Mouse (Mus musculus): ENCODE results near the gene Wbp1l. TPM values are rescaled to one million over a fixed set of nuclear protein-coding genes. Genes with fewer than 3 reads are reported as not detected.

The Wbp1l gene
- total and polyA plus RNA-seq, 3 experiments: 52.9 to 70.0 TPM; not detected in 1

DNA sequence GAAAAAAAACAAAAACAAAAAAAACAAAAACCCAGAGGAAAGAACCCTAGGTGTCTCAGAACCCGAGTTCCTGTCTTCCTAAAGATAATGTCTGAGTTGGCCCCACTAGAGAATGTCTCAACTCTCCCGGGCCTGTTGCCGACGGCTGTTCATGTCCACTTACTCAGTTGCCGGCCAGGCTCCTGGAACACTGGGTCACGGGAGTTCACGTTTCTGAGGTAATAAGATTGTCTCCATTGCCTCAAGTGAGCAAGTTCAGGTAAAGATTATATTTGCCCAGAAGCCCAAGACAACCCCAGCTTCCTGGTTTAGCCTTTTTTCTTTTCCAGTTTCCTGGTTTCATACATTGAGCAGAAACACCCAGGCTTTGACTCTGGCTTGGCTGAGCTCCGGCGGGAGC, 60.0 kb downstream of the Wbp1l start:
- no peaks in the 10 kb centered on the region for H3K79me2 ChIP-seq (ENCODE audit: control insufficient read depth, insufficient read depth, low read length, poor library complexity)
- no peak overlapping the region for H3K4me3 ChIP-seq (ENCODE audit: control insufficient read depth in 1 of 2, insufficient read depth in 1 of 2, low read depth in 2 of 2, low read length in 2 of 2)
- H3K27ac ChIP-seq (ENCODE audit: control insufficient read depth, low read depth, low read length): no peak overlapping the region
- peaks cover 0 to 2% of the 10 kb centered on the region in 2 experiments; a peak in 1 of 4 replicates for H3K4me1 ChIP-seq (ENCODE audit: control insufficient read depth in 1 of 2, insufficient read depth in 2 of 2, low read length in 2 of 2)
- DNase-seq (ENCODE audit: low read depth, low spot score): no peak
- TF ChIP-seq MEF2A (IDR thresholded peaks at IDR 0.05; ENCODE audit: extremely low read depth, insufficient replicate concordance, low read depth, low read length, poor library complexity, severe bottlenecking) (no peak), TCF12 (IDR thresholded peaks at IDR 0.05; ENCODE audit: low read depth, low read length) (no peak), RCOR1 (IDR thresholded peaks at IDR 0.05; ENCODE audit: low read depth, low read length) (no peak), ETS1 (IDR thresholded peaks at IDR 0.05; ENCODE audit: low read depth, low read length) (no peak), POLR2AphosphoS2 (IDR thresholded peaks at IDR 0.05; ENCODE audit: low read length) (no peak), MAZ (IDR thresholded peaks at IDR 0.05; ENCODE audit: low read depth, low read length) (no peak), NELFE (IDR thresholded peaks at IDR 0.05; ENCODE audit: low read depth, low read length) (no peak), MYC (IDR thresholded peaks at IDR 0.05; ENCODE audit: low read depth, low read length) (no peak), GATA1 (IDR thresholded peaks at IDR 0.05; ENCODE audit: low read depth, low read length) (no peak), CTCF (IDR thresholded peaks at IDR 0.05 in 2 of 3, conservative IDR thresholded peaks at IDR 0.05 in 1 of 3; ENCODE audit: control insufficient read depth in 1 of 3, insufficient read depth in 1 of 3, low read depth in 2 of 3, low read length in 3 of 3, poor library complexity in 1 of 3, severe bottlenecking in 1 of 3) (no peak), SIN3A (IDR thresholded peaks at IDR 0.05; ENCODE audit: low read length) (no peak), RAD21 (IDR thresholded peaks at IDR 0.05; ENCODE audit: low read depth, low read length) (no peak), POLR2AphosphoS5 (IDR thresholded peaks at IDR 0.05; ENCODE audit: borderline replicate concordance, low read depth, low read length) (no peak), MYB (IDR thresholded peaks at IDR 0.05; ENCODE audit: low read depth, low read length) (no peak), MXI1 (IDR thresholded peaks at IDR 0.05; ENCODE audit: low read depth, low read length) (no peak), EP300 (IDR thresholded peaks at IDR 0.05; ENCODE audit: low read depth in 1 of 2, low read length in 2 of 2) (no peak), MAFK (IDR thresholded peaks at IDR 0.05; ENCODE audit: borderline replicate concordance, low read depth, low read length) (no peak), CHD2 (IDR thresholded peaks at IDR 0.05; ENCODE audit: low read length) (no peak)
- H3K27me3 ChIP-seq (ENCODE audit: control insufficient read depth in 1 of 2, insufficient read depth in 2 of 2, low read length in 2 of 2): no peaks in the 10 kb centered on the region
- no peaks in the 10 kb centered on the region; a peak in 1 of 4 replicates for H3K36me3 ChIP-seq (ENCODE audit: control insufficient read depth in 1 of 2, insufficient read depth in 2 of 2, low read length in 2 of 2)
- H3K9me3 ChIP-seq (replicated peaks; ENCODE audit: insufficient read depth, low read length): no peaks in the 10 kb centered on the region
- no peak overlapping the region for H3K9ac ChIP-seq (ENCODE audit: control insufficient read depth, low read depth, low read length, poor library complexity, severe bottlenecking)

DNA sequence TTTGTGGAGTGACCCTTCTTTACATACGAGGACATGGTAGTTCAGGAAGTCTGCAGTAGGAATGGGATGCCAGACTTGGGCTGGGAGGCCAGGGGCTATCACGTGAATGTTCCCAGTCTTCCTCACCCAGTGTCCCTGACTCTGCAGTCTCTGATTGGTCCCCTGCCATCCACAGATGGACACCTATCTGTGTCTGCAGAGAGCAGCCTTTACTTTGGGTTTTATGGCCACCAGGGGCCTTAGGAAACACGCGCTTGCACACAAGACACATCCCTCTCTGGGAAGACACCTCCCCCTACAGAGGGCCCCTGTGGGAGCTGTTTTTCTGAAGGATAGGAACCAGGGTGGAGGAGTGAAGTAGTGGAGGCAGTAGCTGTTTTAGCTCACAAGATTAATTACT, 62.6 kb downstream of the Wbp1l start:
- no peak for DNase-seq (ENCODE audit: low read depth, low spot score)
- no peaks in the 10 kb centered on the region for H3K4me1 ChIP-seq (ENCODE audit: control insufficient read depth in 1 of 2, insufficient read depth in 2 of 2, low read length in 2 of 2)
- H3K27ac ChIP-seq (ENCODE audit: control insufficient read depth, low read depth, low read length): no peak overlapping the region
- H3K27me3 ChIP-seq (ENCODE audit: control insufficient read depth in 1 of 2, insufficient read depth in 2 of 2, low read length in 2 of 2): no peaks in the 10 kb centered on the region
- H3K79me2 ChIP-seq (ENCODE audit: control insufficient read depth, insufficient read depth, low read length, poor library complexity): no peaks in the 10 kb centered on the region
- H3K9ac ChIP-seq (ENCODE audit: control insufficient read depth, low read depth, low read length, poor library complexity, severe bottlenecking): no peak overlapping the region
- H3K9me3 ChIP-seq (replicated peaks; ENCODE audit: insufficient read depth, low read length): no peaks in the 10 kb centered on the region
- no peaks in the 10 kb centered on the region for H3K36me3 ChIP-seq (ENCODE audit: control insufficient read depth in 1 of 2, insufficient read depth in 2 of 2, low read length in 2 of 2)
- no peak overlapping the region for H3K4me3 ChIP-seq (ENCODE audit: control insufficient read depth in 1 of 2, insufficient read depth in 1 of 2, low read depth in 2 of 2, low read length in 2 of 2)
- TF ChIP-seq GATA1 (IDR thresholded peaks at IDR 0.05; ENCODE audit: low read depth, low read length): no peak
- TF ChIP-seq KAT2A (conservative IDR thresholded peaks at IDR 0.05; ENCODE audit: low read depth, low read length): no peak
- no peak for TF ChIP-seq ZC3H11A (IDR thresholded peaks at IDR 0.05; ENCODE audit: low read depth, low read length)
- TF ChIP-seq ELF1 (IDR thresholded peaks at IDR 0.05; ENCODE audit: low read depth, low read length): no peak
- TF ChIP-seq UBTF (IDR thresholded peaks at IDR 0.05; ENCODE audit: borderline replicate concordance, insufficient read depth, low read depth, low read length): no peak
- no peak for TF ChIP-seq MYB (IDR thresholded peaks at IDR 0.05; ENCODE audit: low read depth, low read length)
- no peak for TF ChIP-seq ZNF384 (IDR thresholded peaks at IDR 0.05; ENCODE audit: low read depth, low read length)
- no peak for TF ChIP-seq POLR2AphosphoS5 (IDR thresholded peaks at IDR 0.05; ENCODE audit: borderline replicate concordance, low read depth, low read length)
- TF ChIP-seq GABPA (IDR thresholded peaks at IDR 0.05; ENCODE audit: low read depth, low read length): no peak
- TF ChIP-seq MEF2A (IDR thresholded peaks at IDR 0.05; ENCODE audit: extremely low read depth, insufficient replicate concordance, low read depth, low read length, poor library complexity, severe bottlenecking): no peak
- no peak for TF ChIP-seq MAFK (IDR thresholded peaks at IDR 0.05; ENCODE audit: borderline replicate concordance, low read depth, low read length)
- TF ChIP-seq SIN3A (IDR thresholded peaks at IDR 0.05; ENCODE audit: low read length): no peak
- no peak for TF ChIP-seq BHLHE40 (IDR thresholded peaks at IDR 0.05; ENCODE audit: borderline replicate concordance, low read depth, low read length)
- TF ChIP-seq POLR2A (IDR thresholded peaks at IDR 0.05; ENCODE audit: control insufficient read depth in 1 of 2, insufficient read depth in 1 of 2, low read depth in 1 of 2, low read length in 2 of 2, poor library complexity in 1 of 2): no peak
- TF ChIP-seq MAZ (IDR thresholded peaks at IDR 0.05; ENCODE audit: low read depth, low read length): no peak
- no peak for TF ChIP-seq NELFE (IDR thresholded peaks at IDR 0.05; ENCODE audit: low read depth, low read length)
- no peak for TF ChIP-seq POLR2AphosphoS2 (IDR thresholded peaks at IDR 0.05; ENCODE audit: low read length)

Measured in MEL (cell line).